Mouse (Mus musculus) ES-Bruce4 (cell line): Measurements from ENCODE around the gene Neurog3. TPM values are rescaled to one million over a fixed set of nuclear protein-coding genes. Genes with fewer than 3 reads are reported as not detected.

ENCODE experiments used
- H3K27ac ChIP-seq: 2 replicates; pipeline ENCODE4 v1.5.1; 2012; ENCODE audit warnings: low read length, inconsistent platforms; ENCODE audit not compliant: insufficient read depth
- H3K27me3 ChIP-seq: 2 replicates; pipeline ENCODE4 v1.6.1; 2012; ENCODE audit warnings: mild to moderate bottlenecking, low read length, inconsistent platforms; ENCODE audit not compliant: control insufficient read depth, poor library complexity, insufficient read depth, severe bottlenecking
- H3K36me3 ChIP-seq: 2 replicates; pipeline ENCODE4 v1.6.1; 2012; ENCODE audit warnings: inconsistent platforms, mild to moderate bottlenecking, low read length, moderate library complexity; ENCODE audit not compliant: control insufficient read depth, poor library complexity, insufficient read depth, severe bottlenecking
- H3K4me1 ChIP-seq: one replicate; pipeline ENCODE4 v1.8.1; 2011; ENCODE audit warnings: low read length; ENCODE audit not compliant: control insufficient read depth, insufficient read depth
- H3K4me3 ChIP-seq: 2 replicates; pipeline ENCODE4 v1.5.1; 2011; ENCODE audit warnings: low read depth, mild to moderate bottlenecking, low read length
- H3K9ac ChIP-seq: 2 replicates; pipeline ENCODE4 v1.6.1; 2012; ENCODE audit warnings: low read depth, mild to moderate bottlenecking, inconsistent platforms; ENCODE audit not compliant: poor library complexity, severe bottlenecking
- H3K9me3 ChIP-seq: replicated peaks from 2 replicates; pipeline ENCODE4 v1.6.1; 2012; ENCODE audit warnings: mild to moderate bottlenecking, low read length, inconsistent platforms; ENCODE audit not compliant: control insufficient read depth, poor library complexity, insufficient read depth, severe bottlenecking
- CTCF ChIP-seq: IDR thresholded peaks from one replicate; pipeline ENCODE4 v1.8.1; 2011; ENCODE audit warnings: low read depth, low read length
- EP300 ChIP-seq: IDR thresholded peaks from 2 replicates; pipeline ENCODE4 v1.6.1; 2011; ENCODE audit warnings: low read depth, low read length; ENCODE audit not compliant: insufficient read depth
- POLR2A ChIP-seq: IDR thresholded peaks from one replicate; pipeline ENCODE4 v1.8.1; 2011; ENCODE audit warnings: low read length; ENCODE audit not compliant: insufficient read depth
- polyA plus RNA-seq: library from polyadenylated mRNA; stranded (reverse); fragments of >200 nt; gene quantifications from 2 replicates; pipeline ENCODE4 v1.2.4, GENCODE M21; 2011; ENCODE audit warnings: low read depth; ENCODE audit not compliant: missing spikeins, insufficient read depth, insufficient read length

The Neurog3 gene
- polyA plus RNA-seq, 1 experiment, result 0.78 TPM

DNA sequence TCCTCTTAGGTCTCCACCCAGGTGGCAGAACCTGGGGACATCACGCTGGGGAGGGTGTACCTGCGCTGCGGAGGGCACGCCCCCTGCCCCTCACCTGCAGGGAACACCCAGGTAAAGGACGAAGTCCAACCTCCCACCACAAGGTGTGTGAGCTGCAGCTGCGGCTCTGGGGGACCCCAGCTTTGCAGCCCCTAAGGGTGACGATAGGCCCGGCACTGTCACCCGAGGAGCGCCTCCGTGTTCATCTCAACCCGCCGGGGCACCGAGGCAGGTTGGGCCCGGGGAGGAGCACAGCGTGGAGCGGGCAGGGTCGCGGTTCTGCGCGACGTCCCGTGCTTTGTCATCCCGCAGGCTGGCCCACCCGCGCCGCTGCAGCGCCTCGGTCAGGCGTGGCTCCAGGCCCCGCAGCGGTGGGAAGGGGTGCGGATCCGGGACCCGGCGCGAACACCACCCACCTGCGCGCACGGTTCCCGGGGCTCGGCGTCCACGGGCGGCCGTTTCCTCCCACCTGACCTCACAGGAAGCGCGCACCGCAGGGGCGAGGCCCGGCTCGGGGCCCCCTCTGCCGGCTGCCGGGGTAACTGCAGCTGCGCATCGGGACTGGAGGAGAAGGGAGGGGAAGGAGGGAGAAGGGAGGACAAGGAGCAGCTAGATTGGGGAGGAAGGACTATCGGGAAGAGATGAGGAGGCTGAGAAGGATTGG is 22.2 kb upstream of the Neurog3 start:
- H3K27ac ChIP-seq, result no peak overlapping the region
- peak overlapping the region; percentile 83 for H3K4me3 ChIP-seq
- H3K9me3 ChIP-seq, result no peaks in the 10 kb centered on the region
- peak overlapping the region; percentile 73 for H3K9ac ChIP-seq
- TF ChIP-seq POLR2A, result no peak
- TF ChIP-seq EP300, result no peak
- peak; percentile 61 for TF ChIP-seq CTCF
- no peaks in the 10 kb centered on the region for H3K36me3 ChIP-seq
- peaks cover 3% of the 10 kb centered on the region for H3K4me1 ChIP-seq
- H3K27me3 ChIP-seq, result no peaks in the 10 kb centered on the region

GRCm38 (mm10) chr10:62111207-62111576 is 21.7 kb upstream of the Neurog3 start:
- TF ChIP-seq POLR2A, result no peak
- no peak for TF ChIP-seq CTCF
- no peak for TF ChIP-seq EP300
- Histone ChIP-seq H3K27me3 (no peaks in the 10 kb centered on the region), H3K4me1 (peaks cover 3% of the 10 kb centered on the region), H3K9ac (no peak overlapping the region), H3K4me3 (peak overlapping the region; percentile 33; the same call in 1 of the 2 replicates), H3K27ac (no peak overlapping the region), H3K36me3 (no peaks in the 10 kb centered on the region), H3K9me3 (no peaks in the 10 kb centered on the region)

GRCm38 (mm10) chr10:62113865-62114647 is 18.8 kb upstream of the Neurog3 start:
- no peak overlapping the region for H3K4me3 ChIP-seq
- H3K27ac ChIP-seq, result no peak overlapping the region
- TF ChIP-seq EP300, result no peak
- no peak for TF ChIP-seq CTCF
- TF ChIP-seq POLR2A, result no peak
- H3K4me1 ChIP-seq, result no peaks in the 10 kb centered on the region
- no peaks in the 10 kb centered on the region for H3K36me3 ChIP-seq
- H3K9me3 ChIP-seq, result no peaks in the 10 kb centered on the region
- H3K27me3 ChIP-seq, result no peaks in the 10 kb centered on the region
- no peak overlapping the region for H3K9ac ChIP-seq

GRCm38 (mm10) chr10:62127137-62127536 is 5.8 kb upstream of the Neurog3 start:
- TF ChIP-seq CTCF (peak; percentile 82), EP300 (no peak), POLR2A (no peak)
- no peaks in the 10 kb centered on the region for H3K36me3 ChIP-seq
- no peak overlapping the region for H3K9ac ChIP-seq
- peaks cover 2% of the 10 kb centered on the region for H3K4me1 ChIP-seq
- peaks cover 3% of the 10 kb centered on the region; the same call in 1 of the 2 replicates for H3K27me3 ChIP-seq
- H3K9me3 ChIP-seq, result no peaks in the 10 kb centered on the region
- H3K4me3 ChIP-seq, result no peak overlapping the region
- no peak overlapping the region for H3K27ac ChIP-seq

- Histone ChIP-seq H3K27ac (no peak overlapping the region), H3K4me1 (peaks cover 2% of the 10 kb centered on the region), H3K9me3 (no peaks in the 10 kb centered on the region), H3K27me3 (peaks cover 3% of the 10 kb centered on the region; the same call in 1 of the 2 replicates), H3K4me3 (no peak overlapping the region), H3K9ac (no peak overlapping the region), H3K36me3 (no peaks in the 10 kb centered on the region)
- no peak for TF ChIP-seq EP300
- no peak for TF ChIP-seq POLR2A
- TF ChIP-seq CTCF, result no peak
Observed at GRCm38 (mm10) chr10:62127711-62128231, 5.1 kb upstream of the Neurog3 start.
